Mouse (Mus musculus) granulocyte monocyte progenitor cell, adult 5-6 weeks (primary cell): ENCODE results near the gene Cep135. TPM values are rescaled to one million over a fixed set of nuclear protein-coding genes. Genes with fewer than 3 reads are reported as not detected.

Experiments
- ATAC-seq: replicated peaks from 2 replicates; pipeline ENCODE4 v1.8.0; 2016; ENCODE audit warnings: mild to moderate bottlenecking, moderate TSS enrichment, inconsistent platforms; ENCODE audit not compliant: poor library complexity, severe bottlenecking
- total RNA-seq, 2 experiments: library from RNA; stranded (forward) in 1 of 2; stranded (reverse) in 1 of 2; fragments of 200-712, 200-1000 nt in 1 of 2; fragments of >200 nt in 1 of 2; fragmentation: Nextera tagmentation in 1 of 2; gene quantifications; 2 replicates each; pipeline ENCODE4 v1.2.3; 2014 to 2017

Gene Cep135
- total RNA-seq, 2 experiments from 2014 or later = 5.8 to 12.5 TPM

- no peak for ATAC-seq
Observed at GRCm38 (mm10) chr5:76642076-76642475, 53.6 kb downstream of the Cep135 start.

- ATAC-seq = no peak
Observed at GRCm38 (mm10) chr5:76644234-76644633, 55.7 kb downstream of the Cep135 start.

GRCm38 (mm10) chr5:76645091-76645868 is 56.8 kb downstream of the Cep135 start:
- no peak for ATAC-seq

GRCm38 (mm10) chr5:76649897-76650296 is 61.4 kb downstream of the Cep135 start:
- ATAC-seq = no peak

- ATAC-seq = no peak
Observed at GRCm38 (mm10) chr5:76651151-76651725, 62.7 kb downstream of the Cep135 start.

GRCm38 (mm10) chr5:76656212-76656611 is 67.7 kb downstream of the Cep135 start, which contains the start of gene C530008M17Rik:
C530008M17Rik (plus strand) TSS chr5:76656512.
- no peak for ATAC-seq

GRCm38 (mm10) chr5:76657245-76658083 is 69.0 kb downstream of the Cep135 start:
- ATAC-seq = peak; percentile 83

- peak; percentile 54 for ATAC-seq
Observed at GRCm38 (mm10) chr5:76658084-76658934, 69.8 kb downstream of the Cep135 start.

GRCm38 (mm10) chr5:76659958-76660635 is 71.6 kb downstream of the Cep135 start:
- ATAC-seq = no peak

- ATAC-seq = no peak
Observed at GRCm38 (mm10) chr5:76661310-76661709, 72.8 kb downstream of the Cep135 start.

- no peak for ATAC-seq
Observed at GRCm38 (mm10) chr5:76664936-76665335, 76.4 kb downstream of the Cep135 start.

- ATAC-seq = no peak
Observed at GRCm38 (mm10) chr5:76665421-76665820, 76.9 kb downstream of the Cep135 start.

- no peak for ATAC-seq
Observed at GRCm38 (mm10) chr5:76666026-76666756, 77.7 kb downstream of the Cep135 start.

- ATAC-seq = peak; percentile 83
Observed at GRCm38 (mm10) chr5:76668118-76668517, 79.6 kb downstream of the Cep135 start.

- ATAC-seq = no peak
Observed at GRCm38 (mm10) chr5:76668547-76668946, 80.0 kb downstream of the Cep135 start.

GRCm38 (mm10) chr5:76670183-76670582 is 81.7 kb downstream of the Cep135 start:
- no peak for ATAC-seq

GRCm38 (mm10) chr5:76674022-76674653 is 85.6 kb downstream of the Cep135 start:
- no peak for ATAC-seq

- peak; percentile 73 for ATAC-seq
Observed at GRCm38 (mm10) chr5:76675369-76675768, 86.9 kb downstream of the Cep135 start.
